Mouse (Mus musculus) stomach, embryonic 16.5 days (tissue): ENCODE results near the gene Nipsnap2. TPM values are rescaled to one million over a fixed set of nuclear protein-coding genes. Genes with fewer than 3 reads are reported as not detected.
A peak's percentile ranks its signal among the peaks of the same experiment; 100 is the strongest.
"Not testable (repeated sequence)": the region's sequence is repeated elsewhere in the genome, so short reads cannot be mapped to it uniquely, and the experiment has no call there.

ENCODE experiments used
- ATAC-seq: fragments of 200-750 bp; cut with Nextera tagmentation; 2 replicates; pipeline ENCODE4 v1.8.0; 2017; ENCODE audit warnings: moderate number of reproducible peaks, moderate TSS enrichment; ENCODE audit not compliant: insufficient read depth, low FRiP score
- H3K27ac ChIP-seq: fragments of 300-500 bp; sonication (generic); 2 replicates; pipeline ENCODE4 v1.5.1; 2014; ENCODE audit warnings: low read length
- H3K27me3 ChIP-seq: fragments of 300-500 bp; sonication (generic); 2 replicates; pipeline ENCODE4 v1.6.1; 2014; ENCODE audit warnings: low read length, control low read depth, mixed read lengths; ENCODE audit not compliant: control insufficient read depth, insufficient read depth
- H3K36me3 ChIP-seq: fragments of 300-500 bp; sonication (generic); 2 replicates; pipeline ENCODE4 v1.6.1; 2014; ENCODE audit warnings: low read length; ENCODE audit not compliant: control insufficient read depth, insufficient read depth
- H3K4me1 ChIP-seq: fragments of 300-500 bp; sonication (generic); 2 replicates; pipeline ENCODE4 v1.6.1; 2014; ENCODE audit warnings: low read length, control low read depth, mixed read lengths; ENCODE audit not compliant: control insufficient read depth, insufficient read depth
- H3K4me2 ChIP-seq: fragments of 300-500 bp; sonication (generic); 2 replicates; pipeline ENCODE4 v1.6.1; 2014; ENCODE audit warnings: low read depth, low read length, mixed read lengths
- H3K4me3 ChIP-seq: fragments of 300-500 bp; sonication (generic); replicated peaks from 2 replicates; pipeline ENCODE4 v1.5.1; 2014; ENCODE audit warnings: mild to moderate bottlenecking, low read length
- H3K9ac ChIP-seq: fragments of 300-500 bp; sonication (generic); 2 replicates; pipeline ENCODE4 v1.6.1; 2014; ENCODE audit warnings: low read length
- H3K9me3 ChIP-seq: fragments of 300-500 bp; sonication (generic); replicated peaks from 2 replicates; pipeline ENCODE4 v1.6.1; 2016; ENCODE audit warnings: low read length, control low read depth; ENCODE audit not compliant: control insufficient read depth
- WGBS: fragments of 180-500 bp; shearing (Covaris S2); extraction: QIAGEN DNeasy Blood & Tissue Kit; methylation state at CpG from one replicate; pipeline ENCODE4 v1.1.7; 2014; 5-methylcytosine and 5-hydroxymethylcytosine counted together
- polyA plus RNA-seq: library from polyadenylated mRNA; unstranded; fragments of >200 nt; fragmentation: Nextera tagmentation; extraction: Ambion mirVana; gene quantifications from 2 replicates; pipeline ENCODE4 v1.2.1, GENCODE M21; 2015

The Nipsnap2 gene
- polyA plus RNA-seq = 86.3 and 103 TPM in 2 replicates

DNA sequence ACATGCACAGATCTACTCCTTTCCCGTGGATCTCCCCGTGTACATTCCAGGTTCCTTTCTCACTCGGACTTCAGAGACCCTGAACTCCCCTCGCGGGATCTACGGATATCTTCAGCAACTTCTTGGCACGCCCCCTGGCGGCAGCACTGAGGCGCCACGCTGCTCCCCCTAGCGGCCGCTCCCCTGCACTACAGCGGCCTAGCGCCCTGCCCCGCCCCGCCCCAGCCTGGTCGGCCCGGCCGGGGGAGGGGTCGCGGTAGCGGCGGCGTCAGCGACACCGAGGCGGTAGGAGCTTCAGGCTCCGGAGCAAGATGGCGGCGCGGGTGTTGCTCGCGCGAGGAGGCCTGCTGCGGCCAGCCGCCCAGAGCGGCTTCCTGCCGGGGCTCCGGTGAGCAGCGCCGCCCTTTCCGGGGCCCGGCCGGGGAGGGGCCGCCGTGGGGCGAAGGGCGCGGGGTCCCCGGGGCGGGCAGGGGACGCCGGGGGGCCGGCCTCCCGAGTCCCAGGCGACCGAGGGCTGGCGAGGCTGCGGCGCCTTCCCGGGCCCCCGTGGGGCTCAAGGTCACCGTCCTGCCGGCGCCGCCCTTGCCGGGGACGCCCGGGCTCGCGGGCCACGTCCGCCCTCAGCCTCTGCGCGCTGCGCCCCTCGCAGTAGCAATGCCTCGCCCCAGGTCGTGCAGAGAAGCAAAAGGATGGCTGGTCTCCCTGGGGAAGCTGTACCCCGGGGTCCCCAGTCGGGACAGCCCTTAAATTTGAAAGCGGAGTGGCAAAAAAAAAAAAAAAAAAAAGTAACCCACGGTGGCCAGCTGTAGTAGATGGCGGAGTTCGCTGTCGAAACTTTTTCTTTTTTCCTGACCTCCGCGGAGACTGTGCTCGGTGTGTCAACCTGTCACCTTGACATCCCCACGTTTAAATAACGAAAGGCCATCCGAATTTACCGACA lies at the start of gene Nipsnap2:
Nipsnap2 (plus strand) TSS at position 230 of the 940 bp plus-strand sequence.
- Histone ChIP-seq H3K9ac (peak within 1 kb of the TSS; percentile 97), H3K27me3 (no peaks in the 10 kb centered on the region), H3K27ac (peak within 1 kb of the TSS; percentile 96), H3K4me2 (peak within 1 kb of the TSS; percentile 51), H3K4me1 (peaks cover 35% of the 10 kb centered on the region), H3K36me3 (0 out of 2 replicates have a peak, but pooled peaks cover 1% of the 10 kb centered on the region), H3K9me3 (no peaks in the 10 kb centered on the region), H3K4me3 (peak within 1 kb of the TSS; percentile 72)
- ATAC-seq = peak; percentile 94
- under 1% methylated on average over 84 of the region's 93 CpGs for WGBS

- not testable (repeated sequence) for H3K4me2 ChIP-seq, H3K27me3 ChIP-seq, H3K9ac ChIP-seq, H3K9me3 ChIP-seq, H3K36me3 ChIP-seq, H3K27ac ChIP-seq, H3K4me1 ChIP-seq, H3K4me3 ChIP-seq, ATAC-seq
- 93% methylated on average over 5 of the region's 5 CpGs for WGBS
Observed at GRCm38 (mm10) chr5:129685141-129685540, 39.7 kb upstream of the Nipsnap2 start.

GRCm38 (mm10) chr5:129687621-129688020 lies 37.2 kb upstream of the Nipsnap2 start:
- H3K4me3 ChIP-seq = no peak overlapping the region

DNA sequence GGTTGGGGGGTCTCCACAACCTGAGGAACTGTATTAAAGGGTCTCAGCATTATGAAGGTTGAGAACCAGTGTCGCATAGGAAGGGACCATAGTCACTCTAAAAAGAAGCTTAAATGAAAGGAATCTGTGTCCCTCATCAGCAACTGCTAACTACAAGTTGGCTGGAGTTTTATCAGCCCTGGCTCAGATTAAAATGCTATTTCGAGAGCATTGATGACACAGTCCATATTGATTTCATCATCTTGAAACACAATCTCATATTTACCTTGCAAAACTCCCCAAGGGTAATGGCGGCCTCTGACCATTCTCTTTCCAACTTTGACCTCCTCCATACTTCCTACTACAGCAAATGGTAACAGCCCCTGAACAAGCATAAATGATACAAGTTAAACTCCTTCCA lies 34.3 kb upstream of the Nipsnap2 start:
- no peaks in the 10 kb centered on the region for H3K27me3 ChIP-seq
- H3K4me1 ChIP-seq = no peaks in the 10 kb centered on the region
- no peak overlapping the region for H3K4me3 ChIP-seq
- H3K27ac ChIP-seq = no peak overlapping the region
- H3K4me2 ChIP-seq = no peak overlapping the region
- 77% methylated on average over 3 of the region's 3 CpGs for WGBS
- H3K9ac ChIP-seq = no peak overlapping the region
- no peak for ATAC-seq
- H3K36me3 ChIP-seq = no peaks in the 10 kb centered on the region
- H3K9me3 ChIP-seq = no peaks in the 10 kb centered on the region

More at GRCm38 (mm10) chr5:129687621-129688020, 37.2 kb upstream of the Nipsnap2 start:
- Histone ChIP-seq H3K36me3 (no peaks in the 10 kb centered on the region), H3K4me1 (no peaks in the 10 kb centered on the region), H3K27ac (no peak overlapping the region), H3K9me3 (no peaks in the 10 kb centered on the region), H3K27me3 (no peaks in the 10 kb centered on the region), H3K9ac (no peak overlapping the region), H3K4me2 (no peak overlapping the region)
- no peak for ATAC-seq
- 72% methylated on average over 7 of the region's 7 CpGs for WGBS

GRCm38 (mm10) chr5:129700506-129700905 lies 24.4 kb upstream of the Nipsnap2 start:
- Histone ChIP-seq H3K9me3 (no peaks in the 10 kb centered on the region), H3K4me2 (0 out of 2 replicates have a peak overlapping the region, but pooled peaks have one; percentile 15), H3K27me3 (no peaks in the 10 kb centered on the region), H3K36me3 (no peaks in the 10 kb centered on the region), H3K4me1 (no peaks in the 10 kb centered on the region), H3K9ac (no peak overlapping the region), H3K4me3 (no peak overlapping the region; the same call in 1 of the 2 replicates), H3K27ac (no peak overlapping the region)
- no peak for ATAC-seq
- 32% methylated on average over 2 of the region's 2 CpGs for WGBS

GRCm38 (mm10) chr5:129701706-129702105 lies 23.2 kb upstream of the Nipsnap2 start:
- no peak for ATAC-seq
- H3K36me3 ChIP-seq = no peaks in the 10 kb centered on the region
- H3K4me3 ChIP-seq = no peak overlapping the region
- no peaks in the 10 kb centered on the region for H3K27me3 ChIP-seq
- no peak overlapping the region for H3K27ac ChIP-seq
- H3K4me1 ChIP-seq = no peaks in the 10 kb centered on the region
- no peak overlapping the region for H3K4me2 ChIP-seq
- H3K9ac ChIP-seq = no peak overlapping the region
- 68% methylated on average over 1 of the region's 1 CpGs for WGBS
- H3K9me3 ChIP-seq = no peaks in the 10 kb centered on the region

- Histone ChIP-seq H3K4me2 (no peak overlapping the region), H3K4me3 (no peak overlapping the region), H3K27me3 (no peaks in the 10 kb centered on the region), H3K9ac (no peak overlapping the region), H3K9me3 (no peaks in the 10 kb centered on the region), H3K27ac (no peak overlapping the region), H3K36me3 (no peaks in the 10 kb centered on the region), H3K4me1 (no peaks in the 10 kb centered on the region)
- ATAC-seq = no peak
Observed at GRCm38 (mm10) chr5:129703368-129703767, 21.5 kb upstream of the Nipsnap2 start.

DNA sequence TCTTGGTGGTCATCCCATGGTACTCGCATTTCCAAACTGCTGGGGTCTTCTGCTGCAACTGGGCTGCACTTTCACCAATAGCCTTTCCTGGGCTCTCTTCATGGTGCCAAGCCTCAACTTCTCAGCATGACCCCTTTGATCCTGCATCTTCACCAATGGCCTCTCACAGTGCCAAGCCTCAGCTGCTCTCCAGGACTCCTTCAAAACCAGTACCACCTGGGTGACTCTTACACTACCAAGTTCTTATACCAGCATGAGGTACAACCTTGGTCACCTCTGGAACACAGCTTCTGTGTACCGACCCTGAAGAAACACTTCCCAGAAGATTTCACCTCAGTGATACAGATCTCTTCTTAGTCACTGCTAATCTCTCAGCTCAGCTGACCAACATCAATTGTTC lies 16.5 kb upstream of the Nipsnap2 start, which contains the start of gene Sept14:
Sept14 (minus strand) TSS at position 101 of the 400 bp plus-strand sequence.
- no peaks in the 10 kb centered on the region for H3K27me3 ChIP-seq
- H3K27ac ChIP-seq = no peak within 1 kb of the TSS
- no peak within 1 kb of the TSS for H3K4me3 ChIP-seq
- no peak for ATAC-seq
- H3K9ac ChIP-seq = no peak within 1 kb of the TSS
- no peaks in the 10 kb centered on the region for H3K4me1 ChIP-seq
- no peak within 1 kb of the TSS for H3K4me2 ChIP-seq
- WGBS = 55% methylated on average over 2 of the region's 2 CpGs
- no peaks in the 10 kb centered on the region for H3K36me3 ChIP-seq
- H3K9me3 ChIP-seq = no peaks in the 10 kb centered on the region

GRCm38 (mm10) chr5:129715326-129715861 lies 9.5 kb upstream of the Nipsnap2 start, which contains the start of gene Mrps17:
Gene Mrps17 (plus strand): TSS chr5:129715497.
- H3K4me1 ChIP-seq = peaks cover 8% of the 10 kb centered on the region
- ATAC-seq = peak; percentile 98
- H3K9ac ChIP-seq = peak within 1 kb of the TSS; percentile 90
- H3K9me3 ChIP-seq = no peaks in the 10 kb centered on the region
- WGBS = under 1% methylated on average over 33 of the region's 33 CpGs
- no peaks in the 10 kb centered on the region for H3K27me3 ChIP-seq
- H3K4me3 ChIP-seq = peak within 1 kb of the TSS; percentile 87
- peak within 1 kb of the TSS; percentile 83 for H3K4me2 ChIP-seq
- peak within 1 kb of the TSS; percentile 56 for H3K27ac ChIP-seq
- peaks cover 30% of the 10 kb centered on the region for H3K36me3 ChIP-seq
